Mouse (Mus musculus) gastrocnemius, postnatal 4 days (tissue): ENCODE results near the gene Med4. TPM values are rescaled to one million over a fixed set of nuclear protein-coding genes. Genes with fewer than 3 reads are reported as not detected.
A peak's percentile ranks its signal among the peaks of the same experiment; 100 is the strongest.
"Not testable (repeated sequence)": the region's sequence is repeated elsewhere in the genome, so short reads cannot be mapped to it uniquely, and the experiment has no call there.

Source experiments
- DNase-seq, 2 experiments: peaks; one replicate each; pipeline ENCODE4 v3.0.0; 2021 to 2022; ENCODE audit warnings: low spot score in 2 of 2, mixed read lengths in 2 of 2
- total RNA-seq, 2 experiments: library from RNA; stranded (reverse); gene quantifications; 2 replicates each; pipeline ENCODE4 v1.2.3; 2021

Med4 gene
- total RNA-seq, 2 experiments from 2014 or later, result 25.0 to 31.1 TPM

DNA sequence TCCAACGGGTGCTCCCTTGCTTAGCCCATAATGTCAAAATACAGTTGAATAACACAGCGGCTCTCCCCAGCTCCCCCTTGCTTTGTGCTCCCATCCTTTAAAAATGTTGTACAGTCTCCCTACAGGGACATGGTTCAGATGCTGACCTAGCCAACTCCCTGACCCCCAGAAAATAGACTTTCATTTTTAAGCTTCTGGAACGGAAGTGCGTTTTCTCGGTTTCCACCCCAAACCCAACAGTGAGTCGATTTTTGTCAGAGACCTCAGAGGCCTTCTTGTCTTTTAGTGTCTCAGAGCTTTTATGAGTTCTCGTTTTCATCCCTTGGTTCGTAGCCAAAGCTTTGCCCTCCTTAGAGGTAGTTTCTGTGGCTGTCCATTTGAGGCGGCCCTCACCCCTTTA is 8.5 kb upstream of the Med4 start:
- no peak for DNase-seq

DNA sequence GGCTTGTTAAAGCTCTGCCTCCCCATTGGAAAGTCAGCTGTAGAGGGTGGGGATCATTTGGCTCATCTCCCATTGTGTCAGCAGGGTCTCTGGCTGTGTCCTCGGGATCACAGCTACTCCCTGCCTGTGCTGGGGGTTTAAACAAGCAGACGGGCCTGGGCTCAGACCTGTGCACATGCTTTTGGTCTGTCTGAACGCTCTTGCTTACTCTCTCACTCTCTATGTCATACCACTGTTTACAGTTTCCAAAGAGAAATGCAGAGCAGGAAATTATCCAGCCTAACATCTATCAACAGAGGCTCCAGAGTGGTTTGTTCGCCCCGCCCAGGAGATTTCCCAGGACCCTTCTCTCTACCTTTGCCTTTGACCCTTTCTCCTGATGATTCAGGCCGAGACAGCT is 8.1 kb upstream of the Med4 start:
- DNase-seq, result no peak

DNA sequence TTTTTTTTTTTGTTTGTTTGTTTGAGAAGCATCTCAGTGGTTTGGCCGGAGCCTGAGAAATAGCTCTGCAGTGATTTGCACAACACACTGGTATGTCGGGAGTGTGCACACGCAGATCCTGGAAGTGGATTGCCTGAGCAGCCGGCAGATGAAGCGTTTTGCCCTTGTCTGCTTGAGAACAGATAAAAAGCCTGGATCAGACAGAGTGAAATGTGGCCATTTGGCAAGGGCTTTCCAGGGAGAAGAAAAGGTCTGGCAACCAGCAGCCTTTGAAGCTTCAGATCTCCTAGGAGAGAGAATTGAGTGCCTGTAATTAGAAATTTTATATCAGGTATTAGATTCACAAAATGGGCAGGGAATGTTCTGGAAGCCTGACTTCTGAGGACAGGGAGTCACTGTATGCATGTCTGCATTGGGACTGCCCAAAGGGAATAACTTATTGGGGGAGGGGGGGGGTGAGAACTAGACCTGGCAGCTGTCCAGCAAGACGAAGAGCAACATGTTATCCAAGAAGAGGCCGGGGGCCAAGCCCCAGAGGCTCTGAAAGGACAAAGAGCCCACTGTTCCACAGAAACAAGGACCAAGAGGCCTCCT is 7.1 kb upstream of the Med4 start:
- no peak for DNase-seq

DNA sequence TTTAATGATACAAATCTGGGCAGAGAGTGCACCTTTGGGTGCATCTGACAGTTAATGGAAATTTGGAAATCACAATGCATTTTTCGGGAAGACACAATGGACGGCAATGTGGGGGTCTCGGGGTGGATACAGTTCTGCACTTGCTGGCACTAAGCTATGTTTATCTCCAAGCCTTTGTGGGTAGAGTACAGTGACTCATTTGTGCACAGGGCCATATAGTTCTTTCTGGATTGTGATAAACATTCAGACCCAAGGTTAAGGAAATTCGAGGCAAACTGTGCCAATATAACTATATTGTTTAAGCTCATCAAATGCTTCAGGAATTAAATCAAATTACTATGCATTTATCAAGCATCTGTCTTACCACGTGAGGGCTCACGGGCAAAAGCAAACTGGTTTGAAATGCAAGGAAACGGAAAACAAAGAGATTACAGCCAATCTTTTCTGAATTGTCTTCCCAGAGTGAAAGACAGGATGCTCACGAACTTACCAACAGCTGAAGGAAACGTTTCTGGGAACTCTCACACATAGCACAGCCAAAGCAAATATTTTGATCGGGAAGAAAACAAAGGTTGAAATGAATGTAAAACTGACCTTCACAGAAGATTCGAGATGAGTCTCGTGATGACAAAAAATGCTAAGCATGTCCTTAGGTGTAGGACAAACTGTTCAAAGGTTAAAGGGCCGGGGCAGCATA is 6.4 kb upstream of the Med4 start:
- no peak for DNase-seq

DNA sequence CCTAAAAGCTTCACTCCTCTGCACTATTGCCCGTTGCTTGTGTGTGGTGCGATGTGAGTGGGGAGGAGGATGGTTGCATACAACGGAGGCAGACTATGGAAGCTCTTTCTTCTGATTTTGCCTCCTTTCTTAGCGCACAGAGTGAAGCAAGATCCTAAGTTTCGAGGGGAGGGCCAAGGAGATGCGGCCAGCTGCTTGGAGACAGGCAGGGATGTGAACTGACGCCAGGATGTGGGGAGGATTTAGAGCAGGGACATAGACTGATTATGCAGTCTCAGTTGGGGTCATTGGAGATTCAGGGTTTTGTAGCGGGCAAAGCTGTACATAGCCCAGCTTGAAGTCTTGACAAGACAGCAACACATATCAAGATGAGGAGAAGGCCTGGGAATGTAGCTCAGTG is 3.5 kb upstream of the Med4 start:
- DNase-seq, result no peak

DNA sequence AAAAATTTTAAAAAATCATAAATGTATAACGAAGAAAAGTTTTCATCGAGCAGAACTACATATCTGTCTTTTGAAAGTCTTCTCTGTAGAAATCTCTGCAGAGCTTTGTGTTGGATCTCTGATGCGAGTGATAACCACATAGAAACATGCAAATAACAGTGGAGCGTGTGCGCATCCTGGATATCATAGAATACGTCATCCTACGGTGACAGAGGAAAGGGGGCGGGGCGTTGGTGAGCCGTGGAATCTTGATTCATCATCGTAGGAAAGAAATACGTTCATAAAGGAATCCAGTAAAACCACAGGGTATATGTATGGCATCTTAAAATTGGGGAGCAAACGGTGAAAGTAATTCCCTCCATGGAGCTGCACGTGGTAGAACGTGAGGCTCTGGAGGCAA is 2.6 kb upstream of the Med4 start:
- no peak for DNase-seq

DNA sequence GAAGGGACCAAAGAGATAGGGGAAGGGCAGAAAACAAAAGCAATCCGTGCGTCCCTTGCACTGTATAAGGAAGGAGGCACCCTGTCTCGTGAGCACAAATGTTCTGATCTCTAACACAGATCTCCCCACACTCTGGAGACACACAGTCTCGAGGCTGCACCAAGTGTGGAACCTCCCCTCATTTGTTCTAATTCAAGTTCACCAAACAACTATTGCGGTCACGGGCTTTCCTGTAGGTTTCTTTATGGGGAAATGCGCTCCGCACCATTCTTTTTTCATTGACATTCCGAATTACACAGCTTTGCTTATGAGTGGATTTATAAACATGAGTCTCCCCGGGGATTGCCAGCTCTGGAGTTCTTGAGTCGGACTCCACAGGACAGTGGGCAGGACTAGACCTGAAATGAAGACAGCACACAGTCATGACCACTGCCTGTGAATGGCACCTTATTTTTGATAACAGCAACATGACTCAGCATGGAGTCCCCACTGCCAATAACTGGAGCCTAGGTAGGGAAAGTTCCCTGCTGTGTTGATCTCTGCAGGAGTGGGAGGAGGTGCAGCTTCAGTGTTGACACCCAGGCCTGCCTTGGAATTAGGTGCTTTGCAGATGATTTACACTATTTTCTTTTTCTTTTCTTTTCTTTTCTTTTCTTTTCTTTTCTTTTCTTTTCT is 2.0 kb upstream of the Med4 start:
- DNase-seq, result no peak

DNA sequence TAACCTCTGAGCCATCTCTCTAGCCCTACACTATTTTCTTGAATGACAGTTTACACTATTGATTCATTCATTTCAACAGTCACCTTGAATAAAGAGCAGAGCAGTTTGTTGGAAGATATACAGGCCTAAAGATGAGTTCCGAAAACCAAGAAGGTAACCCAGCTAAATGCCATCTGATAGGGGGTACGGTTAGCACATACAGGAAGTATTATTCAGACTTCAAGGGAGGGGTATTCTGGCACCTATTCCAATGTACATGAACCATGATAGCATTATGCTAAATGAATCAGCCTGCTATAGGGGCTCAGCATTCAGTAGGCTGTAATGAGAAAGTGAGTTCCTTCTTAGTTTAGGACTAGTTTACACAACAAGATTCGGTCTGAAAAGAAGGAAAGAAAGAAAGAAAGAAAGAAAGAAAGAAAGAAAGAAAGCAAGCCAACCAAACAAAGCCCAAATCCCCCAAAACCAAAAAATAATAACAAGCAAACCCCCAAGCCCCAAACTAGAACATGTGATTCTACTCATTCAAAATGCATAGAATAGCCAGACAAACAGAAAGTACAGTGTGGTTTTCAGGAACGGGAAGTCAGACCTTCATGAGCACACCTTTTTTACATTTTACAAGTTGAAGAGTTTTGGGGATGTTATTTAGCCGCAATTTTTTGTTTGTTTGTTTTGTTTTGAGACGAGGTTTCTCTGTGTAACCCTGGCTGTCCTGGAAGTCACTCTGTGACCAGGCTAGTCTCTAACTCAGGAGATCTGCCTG is 1.0 kb upstream of the Med4 start:
- no peak for DNase-seq

DNA sequence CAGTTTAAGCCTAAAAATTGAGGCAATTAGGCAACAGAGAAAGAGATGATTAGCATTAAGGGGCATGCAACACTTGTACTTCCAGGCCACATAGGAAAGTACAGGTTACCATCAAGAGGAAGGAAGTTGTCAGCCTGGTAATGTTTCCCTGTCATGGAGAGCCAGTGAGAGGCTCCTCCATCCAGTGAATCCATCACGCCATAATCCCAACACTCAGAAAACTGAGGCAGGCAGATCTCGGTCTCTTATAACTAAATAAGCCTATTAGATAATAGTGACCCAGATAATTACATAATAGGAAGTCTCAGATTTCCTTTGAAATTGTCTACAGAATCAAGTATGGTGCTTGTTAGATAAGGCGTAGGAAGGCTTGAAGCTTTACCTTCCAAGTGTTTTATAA is 14.3 kb downstream of the Med4 start:
- no peak for DNase-seq

DNA sequence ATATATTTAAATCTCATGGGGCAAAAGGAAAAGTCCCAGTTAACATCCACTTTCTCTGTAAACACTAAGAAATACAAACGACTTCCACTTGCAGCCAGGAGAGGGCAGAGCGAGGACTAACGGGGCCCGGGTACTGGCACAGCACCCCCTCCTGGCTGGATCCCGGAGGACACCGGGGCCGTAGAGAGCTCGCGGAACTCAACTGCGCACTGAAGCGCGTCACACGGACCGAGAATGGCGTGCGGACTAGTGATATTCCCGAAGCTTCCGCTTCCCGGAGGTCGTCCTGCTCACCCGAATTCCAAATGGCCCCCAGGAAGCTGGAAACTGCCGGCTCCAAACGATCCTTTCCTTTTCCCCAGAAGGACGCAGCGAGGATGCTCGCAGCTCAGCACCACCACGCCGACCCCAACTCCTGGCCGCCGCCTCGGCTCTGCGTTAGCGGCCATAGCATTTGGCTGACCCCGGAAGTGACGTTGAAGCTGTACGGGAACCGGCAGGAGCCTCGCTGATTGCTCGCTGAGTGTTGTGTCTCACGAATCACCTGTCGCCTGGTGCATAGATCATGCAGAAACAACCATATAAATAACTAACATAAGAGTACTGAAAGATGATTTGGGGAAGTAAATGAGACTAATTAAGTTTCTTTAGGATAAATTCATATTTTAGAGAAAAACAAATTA is 15.1 kb downstream of the Med4 start, which contains the start of gene Sucla2:
TSS of gene Sucla2 (plus strand) at position 554 of the 683 bp plus-strand sequence.
- DNase-seq, result peak; percentile 83 to 95

DNA sequence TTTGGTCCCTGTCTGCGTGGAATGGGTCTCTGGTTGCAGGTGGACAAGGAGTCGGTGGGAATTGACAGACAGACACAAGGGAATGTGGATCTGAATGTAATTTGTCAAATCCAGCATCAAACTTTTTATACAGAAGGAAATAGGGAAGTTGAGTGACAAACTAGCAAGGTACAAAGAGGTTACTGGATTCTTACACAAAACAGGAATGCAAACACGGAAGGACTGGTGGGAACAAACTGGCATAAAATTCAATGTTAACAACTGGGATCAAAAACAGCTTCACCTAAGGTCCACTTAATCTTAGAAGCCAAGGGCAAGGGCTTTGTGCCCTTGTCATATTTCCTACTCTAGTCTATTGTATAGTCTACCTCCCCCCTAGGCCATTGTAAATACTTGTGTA is 18.8 kb downstream of the Med4 start:
- DNase-seq, result not testable (repeated sequence)

DNA sequence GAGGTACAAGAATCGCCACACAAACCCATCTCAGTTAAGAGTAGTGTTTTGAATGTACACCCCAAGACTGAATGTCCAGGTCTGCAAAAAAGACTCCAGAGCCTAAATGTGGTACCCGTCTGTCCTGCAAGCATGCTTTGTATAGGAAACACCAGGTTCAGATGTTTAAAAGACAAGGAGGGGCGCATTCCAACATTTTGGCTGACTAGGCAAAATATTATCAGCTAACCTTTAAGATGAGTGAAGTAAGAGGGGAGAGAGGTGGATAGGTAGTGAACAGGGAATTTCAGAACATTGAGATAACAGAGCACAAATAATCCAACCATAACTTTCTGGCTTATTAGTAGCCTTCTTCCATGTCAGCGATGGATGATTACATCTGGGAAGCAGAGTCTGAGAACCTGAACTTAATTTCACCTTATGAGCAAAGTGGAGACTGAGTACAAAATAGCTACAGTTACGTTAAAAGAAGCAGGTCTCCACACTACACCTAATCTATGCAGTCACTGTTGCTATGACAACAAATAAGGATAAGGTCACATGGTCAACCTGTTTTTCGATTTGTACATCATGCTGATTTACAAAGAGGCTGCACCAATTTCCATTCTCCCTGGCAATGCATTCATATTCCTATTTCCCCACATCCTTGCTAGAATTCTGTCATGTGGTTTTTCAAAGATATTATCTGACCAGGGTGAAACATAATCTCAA is 24.1 kb downstream of the Med4 start:
- no peak for DNase-seq

DNA sequence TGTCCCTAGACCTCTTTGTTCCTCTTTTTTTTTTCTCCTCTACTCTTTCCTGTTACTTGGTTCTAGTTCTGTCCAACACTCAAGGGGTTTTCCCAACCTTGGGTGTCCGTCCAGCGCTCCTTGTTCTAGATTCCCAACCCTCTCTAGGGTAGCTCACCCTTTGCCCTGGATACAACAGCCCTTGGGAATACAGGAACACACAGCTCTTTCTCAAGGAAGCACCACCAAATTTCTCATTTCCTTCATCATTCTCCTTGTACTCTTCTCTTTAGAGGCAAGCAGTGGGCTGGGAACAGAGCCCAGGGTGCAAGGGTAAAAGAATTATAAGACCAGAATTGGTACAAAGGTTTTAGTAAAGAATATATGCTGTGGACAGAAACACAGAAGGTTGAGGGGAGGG is 25.8 kb downstream of the Med4 start:
- no peak for DNase-seq

DNA sequence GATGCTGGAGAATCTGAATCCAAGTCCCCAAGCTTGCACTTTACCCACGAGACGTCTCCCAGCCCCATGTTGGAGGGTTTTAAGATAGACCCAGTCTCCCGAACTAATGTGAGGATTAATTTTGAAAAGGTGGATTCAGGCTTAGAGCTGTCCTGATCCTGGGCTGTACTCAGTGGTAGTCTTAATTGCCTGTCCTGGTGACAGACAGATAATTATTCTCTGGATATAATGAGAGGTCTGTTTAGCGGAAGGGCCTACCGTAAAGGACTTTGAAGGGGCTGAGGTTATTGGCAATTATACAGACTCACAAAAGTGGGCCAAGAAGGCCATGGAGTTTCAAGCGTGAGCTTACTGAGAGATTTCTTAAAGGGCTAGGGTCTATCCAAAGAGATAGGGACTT is 34.0 kb downstream of the Med4 start:
- DNase-seq, result no peak

DNA sequence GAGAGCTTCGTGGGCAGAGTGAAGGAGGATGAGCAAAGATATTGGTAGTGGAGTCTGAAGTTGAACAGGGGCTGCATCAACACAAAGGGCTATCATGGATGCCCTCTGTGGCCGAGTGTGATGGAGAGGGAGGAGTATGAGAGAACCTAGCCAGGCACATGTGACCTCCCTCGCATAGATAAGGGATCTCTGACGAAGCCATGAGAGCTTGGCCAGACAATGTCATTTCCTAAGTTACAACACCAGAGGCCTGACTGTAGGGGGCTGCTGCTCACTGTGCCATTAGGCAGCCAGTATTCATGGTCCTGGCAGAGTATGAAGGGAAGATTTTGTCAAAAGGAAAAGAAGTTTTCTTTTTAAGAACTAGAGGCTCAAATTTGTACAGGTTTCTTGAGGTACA is 37.2 kb downstream of the Med4 start:
- no peak for DNase-seq

DNA sequence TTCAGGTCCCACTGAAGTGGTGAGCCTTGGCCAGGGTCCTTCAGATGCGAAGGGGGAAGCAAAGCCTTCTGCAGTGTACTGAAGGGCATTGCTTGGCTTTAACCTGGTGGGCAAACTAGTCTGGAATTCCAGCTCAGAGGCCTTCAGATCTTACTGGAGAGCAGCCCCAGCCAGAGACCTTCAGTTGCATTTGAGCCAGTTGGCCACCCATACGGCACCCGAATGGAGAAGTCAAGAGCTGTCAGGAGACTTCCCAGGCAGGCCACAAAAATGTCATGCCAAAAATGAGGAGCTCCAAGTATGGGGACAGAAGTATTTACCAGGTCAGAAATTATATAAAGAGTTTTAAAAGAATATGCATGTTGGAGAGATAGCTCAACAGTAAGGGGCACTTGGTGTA is 38.2 kb downstream of the Med4 start, which contains the start of gene Nudt15:
TSS of gene Nudt15 (minus strand) at position 192 of the 400 bp plus-strand sequence.
- DNase-seq, result no peak

DNA sequence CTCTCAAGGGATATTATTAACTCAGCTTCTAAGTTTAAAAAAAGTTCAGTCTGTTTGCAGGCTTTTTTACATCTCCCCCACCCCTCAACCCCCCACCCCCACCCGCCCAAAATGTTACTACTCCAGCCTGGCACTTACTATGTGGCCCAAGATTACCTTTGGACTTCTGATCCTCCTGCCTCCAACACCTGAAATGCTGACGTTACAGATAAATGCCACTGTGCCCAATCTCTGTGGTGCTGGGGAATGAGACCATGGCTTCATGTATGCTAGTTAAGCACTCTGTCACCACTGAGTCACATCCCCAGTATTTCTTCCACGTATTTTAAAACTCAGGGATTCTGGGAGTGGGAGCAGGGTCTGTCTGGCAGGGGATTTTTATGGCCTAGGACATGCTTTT is 40.5 kb downstream of the Med4 start:
- no peak for DNase-seq

DNA sequence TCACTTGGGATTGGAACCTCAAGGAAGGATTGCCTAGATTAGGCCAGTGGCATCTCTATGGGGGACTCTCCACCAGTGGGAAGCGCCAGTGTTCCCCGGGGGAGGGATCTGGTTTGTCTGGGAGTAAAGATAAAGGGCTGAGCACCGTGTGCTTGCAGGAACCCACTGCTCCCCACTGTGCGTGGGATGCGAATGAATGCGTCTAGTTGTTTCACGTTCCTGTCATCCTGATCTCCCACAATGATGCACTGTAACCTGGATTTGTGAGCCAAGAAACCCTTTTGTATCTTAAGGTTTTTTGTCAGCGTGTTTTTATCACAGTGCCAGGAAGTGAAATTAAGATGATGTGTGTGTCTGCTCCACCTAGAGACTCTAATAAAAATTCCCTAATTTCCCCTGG is 40.9 kb downstream of the Med4 start:
- no peak for DNase-seq

DNA sequence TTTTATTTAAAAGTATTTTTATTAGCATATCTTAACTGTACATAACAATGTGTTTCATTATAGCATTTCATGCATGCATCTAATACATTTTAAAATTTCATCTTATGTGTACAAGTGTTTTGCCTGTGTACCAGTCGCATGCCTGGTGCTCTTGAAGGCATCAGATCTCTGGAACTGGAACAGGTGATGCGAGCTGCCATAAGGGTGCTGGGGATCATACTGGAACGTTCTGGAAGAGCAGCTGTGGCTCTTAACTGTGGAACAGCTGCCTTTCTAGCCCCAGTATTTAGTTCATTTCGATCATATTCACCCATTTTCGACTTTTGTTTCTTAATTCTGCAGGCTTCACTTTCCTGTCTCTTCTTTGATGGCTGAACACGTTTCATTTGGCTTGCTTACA is 41.3 kb downstream of the Med4 start:
- DNase-seq, result no peak

DNA sequence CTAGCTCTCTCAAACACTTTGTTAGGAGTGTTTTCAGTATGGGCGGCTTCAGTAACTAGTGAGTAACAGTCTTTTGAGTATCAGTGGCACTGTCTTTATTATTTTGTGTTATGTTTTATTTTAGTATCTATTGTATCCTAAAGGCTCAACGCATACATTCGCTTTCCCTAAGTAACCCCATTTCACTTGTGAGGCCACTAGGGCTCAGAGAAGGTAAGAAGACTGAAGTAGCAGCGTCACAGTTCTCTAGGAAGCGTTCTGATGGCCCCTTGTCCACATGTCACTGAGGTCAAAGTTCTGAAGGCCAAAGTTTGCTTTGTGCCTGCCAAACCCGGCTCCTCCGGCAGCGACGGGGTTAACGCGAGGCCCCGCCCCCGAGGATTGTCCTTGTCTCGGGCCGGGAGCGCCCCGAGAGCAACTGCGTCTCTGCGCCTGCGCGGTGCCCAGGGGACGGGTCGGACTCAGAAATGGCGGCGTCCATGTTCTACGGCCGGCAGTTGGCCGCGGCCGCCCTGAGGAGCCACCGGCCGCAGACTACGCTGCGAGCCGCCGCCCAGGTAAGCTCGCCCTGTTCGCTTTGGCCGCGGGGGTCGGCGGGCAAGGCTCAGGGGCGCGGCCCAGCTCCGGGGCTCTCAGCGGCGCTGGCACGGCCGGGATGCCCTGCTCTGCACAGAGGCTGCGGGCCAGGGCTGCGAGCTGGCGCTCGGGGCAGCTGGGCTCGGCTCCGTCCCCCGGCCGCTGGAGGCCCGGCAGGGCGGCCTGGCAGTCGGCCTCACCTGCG is 42.7 kb downstream of the Med4 start:
- DNase-seq, result peak; percentile 97 to 99
